Mouse (Mus musculus): ENCODE data around the gene Bmpr1b. TPM values are rescaled to one million over a fixed set of nuclear protein-coding genes. Genes with fewer than 3 reads are reported as not detected.

Bmpr1b gene
- polyA plus RNA-seq, 1 experiment from 2014 or later: 12.3 TPM

DNA sequence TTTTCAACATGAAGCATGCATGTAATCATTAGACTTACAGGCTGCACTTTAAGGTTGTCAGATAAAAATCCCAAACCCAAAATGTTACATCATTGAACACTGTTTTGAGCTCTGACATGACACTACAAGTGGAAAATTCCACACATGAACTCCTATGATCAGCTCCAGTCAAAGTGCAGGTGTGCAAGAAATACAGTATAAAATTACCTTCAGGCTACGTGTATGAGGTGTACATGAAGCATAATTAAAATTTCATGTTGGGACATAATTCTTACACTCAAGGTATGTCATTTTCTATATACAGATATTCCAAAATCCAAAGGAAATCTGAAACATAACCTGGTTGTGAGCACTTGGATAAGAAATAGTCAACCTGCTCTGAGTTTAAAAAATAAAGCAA lies 220.7 kb downstream of the Bmpr1b start:
- no peaks in the 10 kb centered on the region for H3K9me3 ChIP-seq (ENCODE audit: control insufficient read depth, low read length)
- no peaks in the 10 kb centered on the region for H3K27me3 ChIP-seq (ENCODE audit: control insufficient read depth, insufficient read depth, low read length)
- ATAC-seq (ENCODE audit: low FRiP score, low TSS enrichment): no peak
- H3K36me3 ChIP-seq (ENCODE audit: control insufficient read depth, insufficient read depth, low read length): no peaks in the 10 kb centered on the region
- no peak overlapping the region for H3K4me2 ChIP-seq (replicated peaks; ENCODE audit: low read depth, low read length)
- 77% methylated on average over 1 of the region's 1 CpGs for WGBS
- no peak overlapping the region for H3K9ac ChIP-seq (ENCODE audit: low read depth, low read length)
- 0 out of 2 replicates have a peak, but pooled peaks cover 2% of the 10 kb centered on the region for H3K4me1 ChIP-seq (ENCODE audit: control insufficient read depth, insufficient read depth, low read length)
- no peak overlapping the region for H3K27ac ChIP-seq (ENCODE audit: low read depth, low read length)
- no peak overlapping the region for H3K4me3 ChIP-seq (ENCODE audit: low read length)

DNA sequence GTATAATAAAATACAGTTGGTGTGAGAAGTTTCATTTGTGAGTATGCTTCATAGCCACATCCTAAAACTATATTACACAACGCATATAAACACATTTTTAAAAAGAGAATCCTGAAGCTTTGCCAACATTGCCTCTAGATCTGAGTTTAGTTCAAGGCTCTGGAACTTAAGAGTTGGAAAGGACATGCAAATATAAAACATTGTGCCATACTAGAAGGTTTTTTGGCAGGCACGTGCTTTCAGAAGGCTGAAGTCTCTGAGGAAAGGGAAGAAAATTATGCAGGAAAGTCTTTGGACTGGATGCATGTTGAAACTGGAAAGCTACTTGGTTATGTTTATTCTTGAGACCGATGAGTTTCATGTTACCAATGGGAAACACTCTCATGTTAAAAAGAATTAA lies 221.1 kb downstream of the Bmpr1b start:
- no peaks in the 10 kb centered on the region for H3K36me3 ChIP-seq (ENCODE audit: control insufficient read depth, insufficient read depth, low read length)
- 84% methylated on average over 3 of the region's 3 CpGs for WGBS
- H3K4me3 ChIP-seq (ENCODE audit: low read length): no peak overlapping the region
- no peak overlapping the region for H3K4me2 ChIP-seq (replicated peaks; ENCODE audit: low read depth, low read length)
- no peaks in the 10 kb centered on the region for H3K9me3 ChIP-seq (ENCODE audit: control insufficient read depth, low read length)
- 0 out of 2 replicates have a peak, but pooled peaks cover 2% of the 10 kb centered on the region for H3K4me1 ChIP-seq (ENCODE audit: control insufficient read depth, insufficient read depth, low read length)
- no peak for ATAC-seq (ENCODE audit: low FRiP score, low TSS enrichment)
- H3K27me3 ChIP-seq (ENCODE audit: control insufficient read depth, insufficient read depth, low read length): no peaks in the 10 kb centered on the region
- no peak overlapping the region for H3K27ac ChIP-seq (ENCODE audit: low read depth, low read length)
- no peak overlapping the region for H3K9ac ChIP-seq (ENCODE audit: low read depth, low read length)

DNA sequence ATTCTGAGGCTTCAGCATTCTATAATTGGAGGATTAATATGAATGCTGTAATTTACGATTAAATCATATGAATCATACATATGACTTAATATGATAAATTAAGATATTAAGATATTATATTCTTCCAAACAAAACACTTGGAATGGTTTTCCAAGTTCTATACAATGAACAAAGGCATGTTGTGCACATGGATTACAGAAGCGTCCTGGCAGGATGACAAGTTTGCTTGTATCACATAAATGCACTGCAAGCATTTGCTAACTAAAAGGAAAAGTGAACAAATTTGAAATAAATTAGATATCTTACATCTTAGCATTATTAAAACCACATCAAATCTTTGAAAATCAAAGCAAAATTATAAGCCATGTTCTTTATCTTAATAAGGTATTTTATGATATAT lies 222.4 kb downstream of the Bmpr1b start:
- Histone ChIP-seq H3K4me1 (ENCODE audit: control insufficient read depth, insufficient read depth, low read length) (0 out of 2 replicates have a peak, but pooled peaks cover 2% of the 10 kb centered on the region), H3K27ac (ENCODE audit: low read depth, low read length) (no peak overlapping the region), H3K4me3 (ENCODE audit: low read length) (no peak overlapping the region), H3K36me3 (ENCODE audit: control insufficient read depth, insufficient read depth, low read length) (no peaks in the 10 kb centered on the region), H3K9ac (ENCODE audit: low read depth, low read length) (no peak overlapping the region), H3K4me2 (replicated peaks; ENCODE audit: low read depth, low read length) (no peak overlapping the region), H3K27me3 (ENCODE audit: control insufficient read depth, insufficient read depth, low read length) (no peaks in the 10 kb centered on the region), H3K9me3 (ENCODE audit: control insufficient read depth, low read length) (no peaks in the 10 kb centered on the region)
- 94% methylated on average over 2 of the region's 2 CpGs for whole genome bisulfite sequencing
- no peak for ATAC-seq (ENCODE audit: low FRiP score, low TSS enrichment)

GRCm38 (mm10) chr3:141943317-141943742 lies 225.9 kb downstream of the Bmpr1b start:
- H3K4me2 ChIP-seq (replicated peaks; ENCODE audit: low read depth, low read length): no peak overlapping the region
- ATAC-seq (ENCODE audit: low FRiP score, low TSS enrichment): no peak
- no peaks in the 10 kb centered on the region for H3K9me3 ChIP-seq (ENCODE audit: control insufficient read depth, low read length)
- H3K4me3 ChIP-seq (ENCODE audit: low read length): no peak overlapping the region
- H3K36me3 ChIP-seq (ENCODE audit: control insufficient read depth, insufficient read depth, low read length): no peaks in the 10 kb centered on the region
- no peaks in the 10 kb centered on the region for H3K4me1 ChIP-seq (ENCODE audit: control insufficient read depth, insufficient read depth, low read length)
- H3K9ac ChIP-seq (ENCODE audit: low read depth, low read length): no peak overlapping the region
- no peaks in the 10 kb centered on the region for H3K27me3 ChIP-seq (ENCODE audit: control insufficient read depth, insufficient read depth, low read length)
- WGBS: 76% methylated on average over 3 of the region's 3 CpGs
- no peak overlapping the region for H3K27ac ChIP-seq (ENCODE audit: low read depth, low read length)

GRCm38 (mm10) chr3:141940207-141940606 lies 229.0 kb downstream of the Bmpr1b start:
- Histone ChIP-seq H3K9me3 (ENCODE audit: control insufficient read depth, low read length) (no peaks in the 10 kb centered on the region), H3K9ac (ENCODE audit: low read depth, low read length) (no peak overlapping the region), H3K4me1 (ENCODE audit: control insufficient read depth, insufficient read depth, low read length) (peaks cover 8% of the 10 kb centered on the region; the same call in 1 of the 2 replicates), H3K36me3 (ENCODE audit: control insufficient read depth, insufficient read depth, low read length) (no peaks in the 10 kb centered on the region), H3K4me2 (replicated peaks; ENCODE audit: low read depth, low read length) (no peak overlapping the region), H3K4me3 (ENCODE audit: low read length) (no peak overlapping the region), H3K27ac (ENCODE audit: low read depth, low read length) (no peak overlapping the region), H3K27me3 (ENCODE audit: control insufficient read depth, insufficient read depth, low read length) (no peaks in the 10 kb centered on the region)
- 94% methylated on average over 5 of the region's 5 CpGs for WGBS
- ATAC-seq (ENCODE audit: low FRiP score, low TSS enrichment): no peak

- H3K4me3 ChIP-seq (ENCODE audit: low read length): no peak overlapping the region
These were observed 232.5 kb downstream of the Bmpr1b start for GRCm38 (mm10) chr3:141936594-141937272.

GRCm38 (mm10) chr3:141932956-141933355 lies 236.3 kb downstream of the Bmpr1b start:
- no peaks in the 10 kb centered on the region for H3K36me3 ChIP-seq (ENCODE audit: control insufficient read depth, insufficient read depth, low read length)
- H3K9ac ChIP-seq (ENCODE audit: low read depth, low read length): no peak overlapping the region
- H3K4me2 ChIP-seq (replicated peaks; ENCODE audit: low read depth, low read length): no peak overlapping the region
- no peak for ATAC-seq (ENCODE audit: low FRiP score, low TSS enrichment)
- 81% methylated on average over 3 of the region's 3 CpGs for WGBS
- no peak overlapping the region for H3K27ac ChIP-seq (ENCODE audit: low read depth, low read length)
- H3K9me3 ChIP-seq (ENCODE audit: control insufficient read depth, low read length): no peaks in the 10 kb centered on the region
- H3K27me3 ChIP-seq (ENCODE audit: control insufficient read depth, insufficient read depth, low read length): no peaks in the 10 kb centered on the region
- H3K4me1 ChIP-seq (ENCODE audit: control insufficient read depth, insufficient read depth, low read length): peaks cover 27% of the 10 kb centered on the region
- no peak overlapping the region for H3K4me3 ChIP-seq (ENCODE audit: low read length)

More at GRCm38 (mm10) chr3:141936594-141937272, 232.5 kb downstream of the Bmpr1b start:
- ATAC-seq (ENCODE audit: low FRiP score, low TSS enrichment): no peak
- Histone ChIP-seq H3K27ac (ENCODE audit: low read depth, low read length) (no peak overlapping the region), H3K4me1 (ENCODE audit: control insufficient read depth, insufficient read depth, low read length) (peaks cover 18% of the 10 kb centered on the region), H3K27me3 (ENCODE audit: control insufficient read depth, insufficient read depth, low read length) (no peaks in the 10 kb centered on the region), H3K4me2 (replicated peaks; ENCODE audit: low read depth, low read length) (no peak overlapping the region; the same call in 1 of the 2 replicates), H3K9me3 (ENCODE audit: control insufficient read depth, low read length) (no peaks in the 10 kb centered on the region), H3K9ac (ENCODE audit: low read depth, low read length) (no peak overlapping the region), H3K36me3 (ENCODE audit: control insufficient read depth, insufficient read depth, low read length) (no peaks in the 10 kb centered on the region)
- 40% methylated on average over 16 of the region's 16 CpGs for WGBS

- Histone ChIP-seq H3K36me3 (ENCODE audit: control insufficient read depth, insufficient read depth, low read length) (no peaks in the 10 kb centered on the region), H3K9ac (ENCODE audit: low read depth, low read length) (peak overlapping the region; percentile 23; the same call in 1 of the 2 replicates), H3K4me3 (ENCODE audit: low read length) (peak overlapping the region; percentile 2; the same call in 1 of the 2 replicates), H3K27ac (ENCODE audit: low read depth, low read length) (peak overlapping the region; percentile 33; the same call in 1 of the 2 replicates), H3K4me1 (ENCODE audit: control insufficient read depth, insufficient read depth, low read length) (peaks cover 23% of the 10 kb centered on the region), H3K27me3 (ENCODE audit: control insufficient read depth, insufficient read depth, low read length) (no peaks in the 10 kb centered on the region), H3K9me3 (ENCODE audit: control insufficient read depth, low read length) (no peaks in the 10 kb centered on the region), H3K4me2 (replicated peaks; ENCODE audit: low read depth, low read length) (peak overlapping the region; percentile 44)
- ATAC-seq (ENCODE audit: low FRiP score, low TSS enrichment): peak; percentile 84
- WGBS: 3% methylated on average over 10 of the region's 10 CpGs
These were observed 237.7 kb downstream of the Bmpr1b start for GRCm38 (mm10) chr3:141931372-141932092.

- H3K27me3 ChIP-seq (ENCODE audit: control insufficient read depth, insufficient read depth, low read length): no peaks in the 10 kb centered on the region
- no peak overlapping the region for H3K4me2 ChIP-seq (replicated peaks; ENCODE audit: low read depth, low read length)
- 44% methylated on average over 1 of the region's 1 CpGs for WGBS
- ATAC-seq (ENCODE audit: low FRiP score, low TSS enrichment): no peak
- no peaks in the 10 kb centered on the region for H3K4me1 ChIP-seq (ENCODE audit: control insufficient read depth, insufficient read depth, low read length)
- no peak overlapping the region for H3K27ac ChIP-seq (ENCODE audit: low read depth, low read length)
- H3K9me3 ChIP-seq (ENCODE audit: control insufficient read depth, low read length): no peaks in the 10 kb centered on the region
- no peak overlapping the region for H3K4me3 ChIP-seq (ENCODE audit: low read length)
- H3K9ac ChIP-seq (ENCODE audit: low read depth, low read length): no peak overlapping the region
- H3K36me3 ChIP-seq (ENCODE audit: control insufficient read depth, insufficient read depth, low read length): no peaks in the 10 kb centered on the region
These were observed 245.8 kb downstream of the Bmpr1b start for GRCm38 (mm10) chr3:141923442-141923841.

Data from kidney, embryonic 14.5 days (tissue).